Mouse (Mus musculus): ENCODE results near the gene Isoc2a. TPM values are rescaled to one million over a fixed set of nuclear protein-coding genes. Genes with fewer than 3 reads are reported as not detected.

Gene Isoc2a
- total RNA-seq (2021) (10 to 100 TPM; 48.9 to 55.5 TPM), polyA plus RNA-seq (2012; rRNA removed) (29.3 and 30.6 TPM in 2 replicates)
- long read RNA-seq, partial matches to known transcripts, result 5 of 7 reads
- long read RNA-seq, other reads (novel, unspliced or antisense), result 2 of 7 reads

DNA sequence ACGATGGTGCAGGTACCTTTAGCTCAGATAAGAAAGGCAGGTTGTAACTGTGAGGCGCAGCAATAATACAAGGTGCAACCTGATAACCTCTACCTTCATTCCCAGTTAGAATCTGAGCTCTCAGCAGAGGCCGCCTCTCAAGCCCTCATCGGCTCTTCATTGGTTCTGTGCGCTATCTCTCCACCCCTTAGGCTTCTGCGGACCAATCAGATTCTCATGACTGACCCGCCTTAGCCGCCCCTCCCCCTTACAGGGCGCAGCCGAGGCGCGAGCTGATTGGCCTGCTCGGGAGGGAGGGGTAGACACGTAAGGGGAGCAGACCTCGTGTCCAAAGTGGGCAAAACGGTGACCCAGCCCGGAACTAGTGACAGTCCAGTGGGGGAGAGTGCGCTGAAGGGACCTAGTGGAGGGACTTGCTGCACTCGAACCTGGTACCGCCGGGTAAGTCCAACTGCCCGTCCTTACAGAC lies at the start of gene Isoc2a:
TSS of gene Isoc2a (plus strand) at position 401 of the 469 bp plus-strand sequence.
- H3K27me3 ChIP-seq (ENCODE audit: control insufficient read depth, insufficient read depth, low read length), result no peaks in the 10 kb centered on the region
- H3K4me3 ChIP-seq, result peak within 1 kb of the TSS; percentile 79
- no peaks in the 10 kb centered on the region for H3K79me2 ChIP-seq (replicated peaks; ENCODE audit: control insufficient read depth, insufficient read depth, low read length)
- H3K4me1 ChIP-seq (ENCODE audit: control insufficient read depth, insufficient read depth, low read length), result peaks cover 1% of the 10 kb centered on the region; the same call in 1 of the 2 replicates
- intact Hi-C loops (cut with DNase I), result loop anchor here (2.0 to 5.0 kb wide), 2 partner anchors 62 to 139 kb away; no protein-coding TSS in a partner anchor
- H3K9ac ChIP-seq (ENCODE audit: low read depth, low read length), result peak within 1 kb of the TSS; percentile 65
- DNase-seq, result peak; percentile 86 to 92
- peak within 1 kb of the TSS; percentile 91 for H3K27ac ChIP-seq
- 1% methylated on average over 22 of the region's 22 CpGs for WGBS
- TF ChIP-seq EP300 (IDR thresholded peaks at IDR 0.05; ENCODE audit: insufficient read depth, low read depth, low read length), result peak; percentile 97
- TF ChIP-seq CTCF (IDR thresholded peaks at IDR 0.05), result no peak
- peak; percentile 99 for TF ChIP-seq POLR2A (IDR thresholded peaks at IDR 0.05; ENCODE audit: insufficient read depth, low read depth, low read length)
- no peaks in the 10 kb centered on the region for H3K36me3 ChIP-seq (ENCODE audit: control insufficient read depth, insufficient read depth, low read length)

DNA sequence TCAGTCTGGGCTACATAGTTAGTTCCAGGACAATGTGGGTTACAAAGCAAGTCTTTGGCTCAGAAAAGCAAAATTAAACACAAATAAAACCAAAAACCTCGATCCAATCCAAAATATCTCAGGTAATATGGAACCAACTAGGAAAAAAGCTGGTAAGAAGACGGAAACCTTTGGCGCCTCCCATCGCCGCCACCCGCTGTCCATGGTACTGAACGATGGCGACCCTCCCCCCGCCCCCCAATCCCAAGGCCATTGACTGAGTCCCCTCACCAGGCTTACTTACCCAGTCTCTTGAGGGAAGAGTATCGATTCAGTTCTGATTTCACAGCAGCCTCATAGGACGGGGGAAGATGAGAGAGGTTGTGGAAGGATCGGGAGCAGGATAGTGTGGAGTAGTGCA lies 46.5 kb upstream of the Isoc2a start:
- TF ChIP-seq EP300 (IDR thresholded peaks at IDR 0.05; ENCODE audit: insufficient read depth, low read depth, low read length), result no peak
- no peak for TF ChIP-seq POLR2A (IDR thresholded peaks at IDR 0.05; ENCODE audit: insufficient read depth, low read depth, low read length)
- intact Hi-C loops (cut with DNase I), result no loop called here
- H3K4me3 ChIP-seq, result no peak overlapping the region
- no peak overlapping the region for H3K27ac ChIP-seq
- WGBS, result 4% methylated on average over 12 of the region's 12 CpGs
- H3K36me3 ChIP-seq (ENCODE audit: control insufficient read depth, insufficient read depth, low read length), result no peaks in the 10 kb centered on the region
- DNase-seq, result no peak
- no peaks in the 10 kb centered on the region for H3K4me1 ChIP-seq (ENCODE audit: control insufficient read depth, insufficient read depth, low read length)
- peaks cover 6% of the 10 kb centered on the region; the same call in 1 of the 2 replicates for H3K27me3 ChIP-seq (ENCODE audit: control insufficient read depth, insufficient read depth, low read length)
- no peak overlapping the region for H3K9ac ChIP-seq (ENCODE audit: low read depth, low read length)
- H3K79me2 ChIP-seq (replicated peaks; ENCODE audit: control insufficient read depth, insufficient read depth, low read length), result no peaks in the 10 kb centered on the region

- no peak overlapping the region for H3K9ac ChIP-seq (ENCODE audit: low read depth, low read length)
- peaks cover 12% of the 10 kb centered on the region for H3K27me3 ChIP-seq (ENCODE audit: control insufficient read depth, insufficient read depth, low read length)
- TF ChIP-seq EP300 (IDR thresholded peaks at IDR 0.05; ENCODE audit: insufficient read depth, low read depth, low read length) (no peak), CTCF (IDR thresholded peaks at IDR 0.05) (no peak), POLR2A (IDR thresholded peaks at IDR 0.05; ENCODE audit: insufficient read depth, low read depth, low read length) (no peak)
- H3K36me3 ChIP-seq (ENCODE audit: control insufficient read depth, insufficient read depth, low read length), result no peaks in the 10 kb centered on the region
- no peaks in the 10 kb centered on the region for H3K79me2 ChIP-seq (replicated peaks; ENCODE audit: control insufficient read depth, insufficient read depth, low read length)
- no peaks in the 10 kb centered on the region for H3K4me1 ChIP-seq (ENCODE audit: control insufficient read depth, insufficient read depth, low read length)
- peak overlapping the region; percentile 38 for H3K4me3 ChIP-seq
- WGBS, result 6% methylated on average over 33 of the region's 34 CpGs
- intact Hi-C loops (cut with DNase I), result no loop called here
- H3K27ac ChIP-seq, result no peak overlapping the region
- no peak for DNase-seq
Measured at GRCm38 (mm10) chr7:4835631-4836327, 41.2 kb upstream of the Isoc2a start.

GRCm38 (mm10) chr7:4836351-4836792 lies 40.6 kb upstream of the Isoc2a start:
- DNase-seq, result peak; percentile 53 to 59
- TF ChIP-seq POLR2A (IDR thresholded peaks at IDR 0.05; ENCODE audit: insufficient read depth, low read depth, low read length) (no peak), EP300 (IDR thresholded peaks at IDR 0.05; ENCODE audit: insufficient read depth, low read depth, low read length) (no peak), CTCF (IDR thresholded peaks at IDR 0.05) (peak; percentile 66)
- H3K27ac ChIP-seq, result no peak overlapping the region

DNA sequence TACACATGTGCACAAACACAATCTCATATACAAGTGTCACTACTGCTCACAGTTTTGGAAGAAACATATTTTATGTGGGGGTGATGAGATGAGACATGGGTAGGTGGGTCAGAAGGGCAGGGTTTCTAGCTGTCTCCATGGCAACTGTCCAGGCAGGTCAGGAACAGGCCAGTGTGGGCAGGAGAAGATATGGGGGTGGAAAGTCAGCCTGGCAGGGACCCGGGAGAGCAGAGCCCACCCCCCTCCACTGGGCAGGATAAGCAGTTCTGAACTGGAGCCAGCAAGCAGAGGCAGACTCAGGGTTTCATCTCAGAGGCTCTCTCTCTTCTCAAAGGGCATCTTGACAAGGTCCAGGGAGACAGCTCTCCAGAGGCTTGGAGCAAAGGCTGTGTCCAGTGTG lies 39.3 kb upstream of the Isoc2a start:
- Histone ChIP-seq H3K27me3 (ENCODE audit: control insufficient read depth, insufficient read depth, low read length) (peaks cover 10% of the 10 kb centered on the region), H3K9ac (ENCODE audit: low read depth, low read length) (no peak overlapping the region), H3K36me3 (ENCODE audit: control insufficient read depth, insufficient read depth, low read length) (no peaks in the 10 kb centered on the region), H3K27ac (no peak overlapping the region), H3K79me2 (replicated peaks; ENCODE audit: control insufficient read depth, insufficient read depth, low read length) (no peaks in the 10 kb centered on the region), H3K4me1 (ENCODE audit: control insufficient read depth, insufficient read depth, low read length) (no peaks in the 10 kb centered on the region), H3K4me3 (no peak overlapping the region)
- intact Hi-C loops (cut with DNase I), result no loop called here
- no peak for DNase-seq
- TF ChIP-seq EP300 (IDR thresholded peaks at IDR 0.05; ENCODE audit: insufficient read depth, low read depth, low read length) (no peak), CTCF (IDR thresholded peaks at IDR 0.05) (no peak), POLR2A (IDR thresholded peaks at IDR 0.05; ENCODE audit: insufficient read depth, low read depth, low read length) (no peak)
- 0% methylated on average over 1 of the region's 1 CpGs for WGBS

More at GRCm38 (mm10) chr7:4836351-4836792, 40.6 kb upstream of the Isoc2a start:
- intact Hi-C loops (cut with DNase I), result no loop called here
- WGBS, result 1% methylated on average over 51 of the region's 51 CpGs
- Histone ChIP-seq H3K27me3 (ENCODE audit: control insufficient read depth, insufficient read depth, low read length) (peaks cover 10% of the 10 kb centered on the region), H3K9ac (ENCODE audit: low read depth, low read length) (peak overlapping the region; percentile 11; the same call in 1 of the 2 replicates), H3K79me2 (replicated peaks; ENCODE audit: control insufficient read depth, insufficient read depth, low read length) (no peaks in the 10 kb centered on the region), H3K4me3 (peak overlapping the region; percentile 38), H3K4me1 (ENCODE audit: control insufficient read depth, insufficient read depth, low read length) (no peaks in the 10 kb centered on the region), H3K36me3 (ENCODE audit: control insufficient read depth, insufficient read depth, low read length) (no peaks in the 10 kb centered on the region)

DNA sequence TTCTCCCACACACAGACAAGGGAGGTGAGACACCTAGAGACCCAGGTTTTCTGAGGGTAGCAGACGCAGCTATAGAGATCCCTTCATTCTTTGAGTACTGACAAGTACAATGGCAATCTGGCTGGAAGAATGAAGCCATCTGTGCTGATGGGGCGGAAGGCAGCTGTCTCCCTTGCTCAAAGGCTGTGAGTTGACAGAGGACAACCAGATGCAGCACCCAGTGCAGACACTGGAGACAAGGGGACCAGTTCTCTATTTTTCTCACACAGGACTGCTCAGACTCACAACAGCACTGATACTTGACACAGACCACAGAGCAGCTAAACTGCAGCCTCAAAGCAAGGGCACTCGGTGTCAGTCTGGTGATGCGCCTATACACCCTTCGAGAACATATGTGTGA lies 34.9 kb upstream of the Isoc2a start:
- Histone ChIP-seq H3K27ac (no peak overlapping the region), H3K4me1 (ENCODE audit: control insufficient read depth, insufficient read depth, low read length) (no peaks in the 10 kb centered on the region), H3K9ac (ENCODE audit: low read depth, low read length) (no peak overlapping the region), H3K79me2 (replicated peaks; ENCODE audit: control insufficient read depth, insufficient read depth, low read length) (no peaks in the 10 kb centered on the region), H3K36me3 (ENCODE audit: control insufficient read depth, insufficient read depth, low read length) (no peaks in the 10 kb centered on the region), H3K4me3 (no peak overlapping the region), H3K27me3 (ENCODE audit: control insufficient read depth, insufficient read depth, low read length) (peaks cover 14% of the 10 kb centered on the region)
- DNase-seq, result no peak
- 59% methylated on average over 5 of the region's 5 CpGs for WGBS
- intact Hi-C loops (cut with DNase I), result no loop called here
- TF ChIP-seq CTCF (IDR thresholded peaks at IDR 0.05) (no peak), POLR2A (IDR thresholded peaks at IDR 0.05; ENCODE audit: insufficient read depth, low read depth, low read length) (no peak), EP300 (IDR thresholded peaks at IDR 0.05; ENCODE audit: insufficient read depth, low read depth, low read length) (no peak)
